Mouse (Mus musculus): Measurements from ENCODE around the gene Ppfia2. TPM values are rescaled to one million over a fixed set of nuclear protein-coding genes. Genes with fewer than 3 reads are reported as not detected.
A peak's percentile ranks its signal among the peaks of the same experiment; 100 is the strongest.

The Ppfia2 gene
- polyA plus RNA-seq, 1 experiment from 2014 or later: 0.25 TPM

DNA sequence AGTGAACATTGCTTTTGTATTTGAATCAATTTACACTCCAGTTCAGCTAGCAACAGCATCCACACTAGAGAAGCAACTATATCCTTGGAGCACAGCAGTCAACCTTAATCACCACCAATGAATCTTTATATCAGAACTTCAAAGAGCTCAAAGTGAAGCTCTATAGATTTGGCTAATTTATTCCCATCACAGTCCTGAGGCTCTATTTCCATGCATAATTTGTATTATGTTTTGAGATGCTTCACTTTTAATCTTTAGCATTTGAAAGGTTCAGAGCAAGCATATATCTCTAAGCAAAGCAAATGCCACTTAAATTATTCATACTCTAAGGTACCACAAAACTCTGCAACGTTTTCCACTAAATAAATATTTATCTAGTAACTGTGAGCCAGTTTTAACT is 402.6 kb downstream of the Ppfia2 start:
- WGBS: 54% methylated on average over 1 of the region's 1 CpGs
- Histone ChIP-seq H3K4me3 (no peak overlapping the region), H3K36me3 (no peaks in the 10 kb centered on the region), H3K4me1 (no peaks in the 10 kb centered on the region), H3K27me3 (ENCODE audit: low read depth, poor library complexity, severe bottlenecking) (no peaks in the 10 kb centered on the region), H3K27ac (no peak overlapping the region), H3K9me3 (replicated peaks) (no peaks in the 10 kb centered on the region)
- DNase-seq (ENCODE audit: low spot score): no peak

GRCm38 (mm10) chr10:106881330-106881729 is 411.2 kb downstream of the Ppfia2 start:
- 78% methylated on average over 3 of the region's 3 CpGs for WGBS
- H3K36me3 ChIP-seq: no peaks in the 10 kb centered on the region
- no peak overlapping the region for H3K4me3 ChIP-seq
- H3K27me3 ChIP-seq (ENCODE audit: low read depth, poor library complexity, severe bottlenecking): no peaks in the 10 kb centered on the region
- H3K27ac ChIP-seq: no peak overlapping the region
- no peaks in the 10 kb centered on the region for H3K9me3 ChIP-seq (replicated peaks)
- no peak for DNase-seq (ENCODE audit: low spot score)
- H3K4me1 ChIP-seq: no peaks in the 10 kb centered on the region

- Histone ChIP-seq H3K4me3 (no peak overlapping the region), H3K27me3 (ENCODE audit: low read depth, poor library complexity, severe bottlenecking) (no peaks in the 10 kb centered on the region), H3K36me3 (no peaks in the 10 kb centered on the region), H3K4me1 (no peaks in the 10 kb centered on the region), H3K27ac (no peak overlapping the region), H3K9me3 (replicated peaks) (no peaks in the 10 kb centered on the region)
- DNase-seq (ENCODE audit: low spot score): no peak
- 60% methylated on average over 13 of the region's 13 CpGs for WGBS
Observed at GRCm38 (mm10) chr10:106896351-106896750, 426.2 kb downstream of the Ppfia2 start.

DNA sequence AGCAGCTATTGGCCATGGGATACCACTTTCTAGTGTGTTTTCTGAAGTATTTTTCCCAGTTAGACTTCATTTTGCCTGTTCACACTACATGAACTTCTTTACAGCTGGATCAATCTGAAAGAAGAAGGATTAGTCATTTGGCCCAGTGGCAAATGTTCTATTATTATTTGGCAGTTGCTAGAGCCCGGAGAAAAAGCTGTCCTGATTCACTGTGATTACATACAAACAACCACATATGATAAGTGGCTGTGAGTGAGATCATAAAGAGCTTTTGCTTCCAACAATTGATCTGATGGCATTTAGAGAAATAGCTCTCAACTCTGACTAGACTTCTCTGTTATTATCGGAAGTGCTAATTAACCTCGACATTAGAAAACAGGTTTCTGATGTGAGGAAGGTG is 440.0 kb downstream of the Ppfia2 start:
- Histone ChIP-seq H3K27ac (no peak overlapping the region), H3K4me3 (no peak overlapping the region), H3K27me3 (ENCODE audit: low read depth, poor library complexity, severe bottlenecking) (no peaks in the 10 kb centered on the region), H3K4me1 (no peaks in the 10 kb centered on the region), H3K36me3 (no peaks in the 10 kb centered on the region), H3K9me3 (replicated peaks) (no peaks in the 10 kb centered on the region)
- WGBS: 75% methylated on average over 3 of the region's 3 CpGs
- no peak for DNase-seq (ENCODE audit: low spot score)

DNA sequence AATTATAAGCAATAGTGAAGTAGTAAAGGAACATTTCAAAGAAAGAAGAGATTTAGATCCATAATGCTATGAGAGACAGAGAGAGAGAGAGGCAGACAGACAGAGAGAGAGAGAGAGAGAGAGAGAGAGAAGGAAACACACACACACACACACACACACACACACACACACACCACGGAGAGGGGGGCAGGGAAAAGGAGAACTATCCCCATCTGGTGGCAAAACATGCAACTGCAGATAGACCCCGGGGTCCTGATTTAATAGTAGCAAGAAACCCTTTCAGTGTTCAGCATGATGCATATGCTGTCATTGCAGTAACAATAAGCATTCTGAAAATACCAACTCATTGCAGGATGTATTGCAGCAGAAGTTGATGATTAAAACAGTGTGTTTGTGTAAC is 442.9 kb downstream of the Ppfia2 start:
- DNase-seq (ENCODE audit: low spot score): peak; percentile 40
- no peak overlapping the region for H3K27ac ChIP-seq
- H3K4me3 ChIP-seq: no peak overlapping the region
- 36% methylated on average over 2 of the region's 2 CpGs for WGBS
- H3K4me1 ChIP-seq: no peaks in the 10 kb centered on the region
- no peaks in the 10 kb centered on the region for H3K36me3 ChIP-seq
- no peaks in the 10 kb centered on the region for H3K27me3 ChIP-seq (ENCODE audit: low read depth, poor library complexity, severe bottlenecking)
- no peaks in the 10 kb centered on the region for H3K9me3 ChIP-seq (replicated peaks)

DNA sequence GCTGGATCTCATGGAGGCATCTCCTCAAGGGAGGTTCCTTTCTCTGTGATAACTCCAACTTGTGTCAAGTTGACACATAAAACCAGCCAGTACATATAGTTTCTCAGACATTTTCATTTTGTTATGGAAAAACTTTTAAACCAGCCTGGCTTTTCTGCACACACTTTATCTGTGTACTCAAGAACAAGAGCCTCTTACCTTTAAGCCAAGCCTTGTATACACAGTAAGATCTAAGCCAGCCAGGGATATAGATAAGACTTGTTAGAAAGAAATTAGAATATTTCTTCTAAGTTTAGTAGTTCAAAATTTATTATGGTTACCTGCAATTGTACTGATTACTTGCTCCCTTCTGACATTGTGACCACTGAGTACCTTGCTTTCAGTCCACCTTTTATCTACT is 444.1 kb downstream of the Ppfia2 start:
- no peaks in the 10 kb centered on the region for H3K36me3 ChIP-seq
- H3K27ac ChIP-seq: no peak overlapping the region
- H3K9me3 ChIP-seq (replicated peaks): no peaks in the 10 kb centered on the region
- no peaks in the 10 kb centered on the region for H3K27me3 ChIP-seq (ENCODE audit: low read depth, poor library complexity, severe bottlenecking)
- DNase-seq (ENCODE audit: low spot score): no peak
- no peak overlapping the region for H3K4me3 ChIP-seq
- H3K4me1 ChIP-seq: no peaks in the 10 kb centered on the region

- no peaks in the 10 kb centered on the region for H3K9me3 ChIP-seq (replicated peaks)
- no peaks in the 10 kb centered on the region for H3K36me3 ChIP-seq
- no peak for DNase-seq (ENCODE audit: low spot score)
- no peak overlapping the region for H3K4me3 ChIP-seq
- no peaks in the 10 kb centered on the region for H3K4me1 ChIP-seq
- no peak overlapping the region for H3K27ac ChIP-seq
- no peaks in the 10 kb centered on the region for H3K27me3 ChIP-seq (ENCODE audit: low read depth, poor library complexity, severe bottlenecking)
Observed at GRCm38 (mm10) chr10:106914822-106915221, 444.7 kb downstream of the Ppfia2 start.

DNA sequence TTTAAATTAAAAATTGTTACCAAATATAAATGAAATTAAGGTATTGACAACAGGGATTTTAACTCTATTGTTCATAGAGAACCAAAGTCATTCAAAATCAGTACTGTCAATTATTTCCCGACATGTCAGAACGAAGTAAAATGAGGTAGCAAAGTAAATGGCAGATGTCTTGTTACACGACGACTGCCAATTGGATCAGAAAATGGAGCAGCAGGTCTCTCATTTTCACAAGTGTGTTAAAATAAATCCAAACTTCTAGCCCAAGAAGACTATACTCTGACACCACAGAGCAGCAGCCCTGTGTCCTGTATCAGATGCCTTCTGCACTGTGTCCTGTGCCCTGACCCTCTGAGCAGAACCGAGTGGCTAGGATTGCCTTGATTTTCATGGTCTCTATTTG is 454.2 kb downstream of the Ppfia2 start:
- H3K4me3 ChIP-seq: no peak overlapping the region
- WGBS: 93% methylated on average over 5 of the region's 5 CpGs
- H3K4me1 ChIP-seq: no peaks in the 10 kb centered on the region
- no peaks in the 10 kb centered on the region for H3K27me3 ChIP-seq (ENCODE audit: low read depth, poor library complexity, severe bottlenecking)
- no peaks in the 10 kb centered on the region for H3K9me3 ChIP-seq (replicated peaks)
- H3K27ac ChIP-seq: no peak overlapping the region
- no peaks in the 10 kb centered on the region for H3K36me3 ChIP-seq
- DNase-seq (ENCODE audit: low spot score): no peak

DNA sequence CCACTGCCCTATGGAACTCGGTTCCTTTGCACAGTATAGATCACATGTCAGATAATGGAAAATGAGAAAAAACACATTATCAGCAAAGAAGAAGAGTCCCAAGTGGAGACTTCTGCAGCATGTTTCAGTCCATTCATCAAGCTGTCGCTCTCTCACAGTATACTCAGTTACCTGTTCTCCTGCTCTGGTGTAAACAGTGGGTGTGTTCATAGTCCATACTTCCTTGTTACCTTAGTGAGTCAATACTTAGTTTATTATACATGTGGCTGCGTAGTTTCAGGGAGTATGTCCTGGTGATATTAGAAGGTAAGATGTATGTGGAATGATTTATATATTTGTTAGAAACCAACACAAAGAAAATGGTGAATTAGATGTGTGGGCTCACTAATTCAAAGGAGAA is 454.7 kb downstream of the Ppfia2 start:
- H3K9me3 ChIP-seq (replicated peaks): no peaks in the 10 kb centered on the region
- no peak for DNase-seq (ENCODE audit: low spot score)
- no peak overlapping the region for H3K4me3 ChIP-seq
- no peak overlapping the region for H3K27ac ChIP-seq
- H3K4me1 ChIP-seq: no peaks in the 10 kb centered on the region
- no peaks in the 10 kb centered on the region for H3K36me3 ChIP-seq
- H3K27me3 ChIP-seq (ENCODE audit: low read depth, poor library complexity, severe bottlenecking): no peaks in the 10 kb centered on the region
- WGBS: 90% methylated on average over 3 of the region's 3 CpGs

DNA sequence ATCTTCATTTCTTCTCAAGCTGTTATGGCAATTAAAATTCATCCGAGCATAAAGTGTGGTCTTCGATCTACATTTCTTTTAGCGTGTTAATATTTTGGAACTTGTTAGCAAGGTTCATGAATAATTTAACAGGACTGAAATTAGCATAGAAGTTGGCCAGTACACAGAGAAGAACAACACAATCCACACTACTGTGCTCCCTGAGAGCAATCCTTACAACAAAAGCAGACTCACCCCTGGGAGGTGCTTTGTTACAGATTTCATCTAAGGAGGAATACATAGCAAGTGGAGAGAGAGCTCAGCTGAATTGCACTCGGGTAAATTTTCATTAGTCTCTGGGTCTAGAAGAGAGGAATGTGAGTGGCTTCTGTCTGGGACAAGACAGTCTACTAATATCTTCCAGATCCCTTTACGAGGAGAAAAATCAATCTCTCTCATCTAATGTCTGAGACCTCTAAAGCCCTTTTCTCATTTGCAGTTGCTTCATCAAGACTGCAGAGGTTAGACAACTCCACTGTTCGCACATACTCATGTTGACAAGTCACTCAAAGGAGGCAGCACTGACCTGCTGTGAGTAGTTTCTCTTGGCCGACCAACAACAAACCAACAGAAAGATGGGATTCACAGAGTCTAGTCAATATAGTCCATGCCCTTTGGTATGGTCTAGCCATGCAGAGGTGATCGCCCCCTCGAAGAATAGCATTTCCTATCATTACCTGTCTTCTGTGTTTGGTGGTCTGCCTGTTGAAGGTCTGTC is 458.6 kb downstream of the Ppfia2 start:
- Histone ChIP-seq H3K4me3 (no peak overlapping the region), H3K27me3 (ENCODE audit: low read depth, poor library complexity, severe bottlenecking) (no peaks in the 10 kb centered on the region), H3K9me3 (replicated peaks) (no peaks in the 10 kb centered on the region), H3K36me3 (no peaks in the 10 kb centered on the region), H3K4me1 (no peaks in the 10 kb centered on the region), H3K27ac (no peak overlapping the region)
- DNase-seq (ENCODE audit: low spot score): no peak
- WGBS: 81% methylated on average over 9 of the region's 9 CpGs

GRCm38 (mm10) chr10:106932571-106933073 is 462.5 kb downstream of the Ppfia2 start:
- no peak overlapping the region for H3K27ac ChIP-seq
- H3K36me3 ChIP-seq: no peaks in the 10 kb centered on the region
- DNase-seq (ENCODE audit: low spot score): no peak
- H3K27me3 ChIP-seq (ENCODE audit: low read depth, poor library complexity, severe bottlenecking): no peaks in the 10 kb centered on the region
- no peaks in the 10 kb centered on the region for H3K9me3 ChIP-seq (replicated peaks)
- WGBS: 45% methylated on average over 13 of the region's 13 CpGs
- no peaks in the 10 kb centered on the region for H3K4me1 ChIP-seq
- no peak overlapping the region for H3K4me3 ChIP-seq

GRCm38 (mm10) chr10:106936996-106937395 is 466.9 kb downstream of the Ppfia2 start:
- WGBS: 78% methylated on average over 7 of the region's 7 CpGs
- no peaks in the 10 kb centered on the region for H3K4me1 ChIP-seq
- no peak overlapping the region for H3K4me3 ChIP-seq
- H3K27ac ChIP-seq: no peak overlapping the region
- no peak for DNase-seq (ENCODE audit: low spot score)
- H3K36me3 ChIP-seq: no peaks in the 10 kb centered on the region
- no peaks in the 10 kb centered on the region for H3K9me3 ChIP-seq (replicated peaks)
- H3K27me3 ChIP-seq (ENCODE audit: low read depth, poor library complexity, severe bottlenecking): no peaks in the 10 kb centered on the region

DNA sequence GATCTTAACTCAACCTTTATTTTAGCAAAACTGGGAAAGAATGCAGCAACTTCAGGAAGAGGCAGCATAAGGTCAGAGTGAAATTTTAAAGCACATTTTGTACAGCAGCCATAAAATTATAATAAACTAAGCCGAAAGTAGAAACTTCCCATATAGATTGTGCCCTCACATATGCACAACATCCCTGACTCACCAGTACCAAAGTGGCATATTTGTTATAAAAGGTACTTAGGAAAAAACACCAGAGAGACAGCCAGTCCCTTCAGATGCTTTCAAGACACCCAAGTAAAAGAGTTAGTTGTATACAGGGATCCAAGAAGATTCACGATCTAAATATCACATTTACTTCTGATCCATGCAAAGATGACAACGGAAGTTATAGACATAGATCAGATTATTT is 468.7 kb downstream of the Ppfia2 start:
- Histone ChIP-seq H3K27me3 (ENCODE audit: low read depth, poor library complexity, severe bottlenecking) (no peaks in the 10 kb centered on the region), H3K4me3 (no peak overlapping the region), H3K27ac (no peak overlapping the region), H3K9me3 (replicated peaks) (no peaks in the 10 kb centered on the region), H3K4me1 (no peaks in the 10 kb centered on the region), H3K36me3 (no peaks in the 10 kb centered on the region)
- WGBS: 88% methylated on average over 3 of the region's 3 CpGs
- no peak for DNase-seq (ENCODE audit: low spot score)

- no peaks in the 10 kb centered on the region for H3K9me3 ChIP-seq (replicated peaks)
- H3K27me3 ChIP-seq (ENCODE audit: low read depth, poor library complexity, severe bottlenecking): no peaks in the 10 kb centered on the region
- 85% methylated on average over 1 of the region's 1 CpGs for WGBS
- H3K4me1 ChIP-seq: no peaks in the 10 kb centered on the region
- no peak overlapping the region for H3K27ac ChIP-seq
- H3K36me3 ChIP-seq: no peaks in the 10 kb centered on the region
- DNase-seq (ENCODE audit: low spot score): no peak
- no peak overlapping the region for H3K4me3 ChIP-seq
Observed at GRCm38 (mm10) chr10:106939441-106939840, 469.3 kb downstream of the Ppfia2 start.
